Mouse (Mus musculus) heart, adult 2 months (tissue): ENCODE results near the gene Slc25a45. TPM values are rescaled to one million over a fixed set of nuclear protein-coding genes. Genes with fewer than 3 reads are reported as not detected.

Experiments used
- DNase-seq, 2 experiments: peaks; one replicate each; pipeline ENCODE4 v3.0.0; 2021
- H3K27ac ChIP-seq: fragments of 200-600 bp; 2 replicates; pipeline ENCODE4 v1.8.1; 2022
- H3K27me3 ChIP-seq: fragments of 200-500 bp; 2 replicates; pipeline ENCODE4 v1.6.1; 2012; ENCODE audit warnings: mild to moderate bottlenecking, low read length, inconsistent platforms, mixed read lengths; ENCODE audit not compliant: control insufficient read depth, insufficient read depth
- H3K36me3 ChIP-seq: fragments of 200-500 bp; 2 replicates; pipeline ENCODE4 v1.6.1; 2012; ENCODE audit warnings: low read length, inconsistent platforms; ENCODE audit not compliant: control insufficient read depth, insufficient read depth
- H3K4me1 ChIP-seq: fragments of 200-500 bp; 2 replicates; pipeline ENCODE4 v1.6.1; 2011; ENCODE audit warnings: low read length; ENCODE audit not compliant: control insufficient read depth, insufficient read depth
- H3K4me3 ChIP-seq: fragments of 200-600 bp; 2 replicates; pipeline ENCODE4 v1.8.1; 2022
- H3K79me2 ChIP-seq: fragments of 200-500 bp; replicated peaks from 2 replicates; pipeline ENCODE4 v1.6.1; 2012; ENCODE audit warnings: mild to moderate bottlenecking, inconsistent platforms, low read length, moderate library complexity, mixed read lengths; ENCODE audit not compliant: control insufficient read depth, insufficient read depth
- H3K9ac ChIP-seq: fragments of 200-500 bp; 2 replicates; pipeline ENCODE4 v1.6.1; 2012; ENCODE audit warnings: low read depth, mild to moderate bottlenecking, control low read depth, inconsistent platforms, low read length, mixed read lengths
- CTCF ChIP-seq: fragments of 200-600 bp; IDR thresholded peaks from 2 replicates; pipeline ENCODE4 v1.8.1; 2022; ENCODE audit warnings: antibody characterized with exemption, mild to moderate bottlenecking, moderate library complexity
- EP300 ChIP-seq: fragments of 200-500 bp; IDR thresholded peaks from 2 replicates; pipeline ENCODE4 v1.6.1; 2011; ENCODE audit warnings: low read depth, low read length, control low read depth; ENCODE audit not compliant: insufficient read depth
- POLR2A ChIP-seq: fragments of 200-500 bp; IDR thresholded peaks from 2 replicates; pipeline ENCODE4 v1.6.1; 2011; ENCODE audit warnings: mild to moderate bottlenecking, low read depth, low read length, control low read depth; ENCODE audit not compliant: insufficient read depth
- WGBS: fragments of 180-500 bp; shearing (Covaris S2); methylation state at CpG from one replicate; pipeline ENCODE4 v1.1.7; 2018; 5-methylcytosine and 5-hydroxymethylcytosine counted together
- intact Hi-C: fragments of 180-260 bp; cut with DNase I; formaldehyde crosslinking; loops from one replicate; pipeline ENCODE4 v1.15.1; 2025
- long read RNA-seq: library from polyadenylated mRNA; stranded (forward); transcript quantifications from one replicate; pipeline ENCODE4 v2.0.0, GENCODE M21; 2021
- polyA plus RNA-seq: library from polyadenylated mRNA; depleted of rRNA; stranded (reverse); fragments of >200 nt; gene quantifications from 2 replicates; pipeline ENCODE4 v1.2.3, GENCODE M21; 2012; rRNA removed
- total RNA-seq, 2 experiments: library from RNA; stranded (reverse); gene quantifications; 2 replicates each; pipeline ENCODE4 v1.2.3; 2021

The Slc25a45 gene
- 1 to 10 TPM; 2.8 TPM for total RNA-seq
- polyA plus RNA-seq, result 7.9 and 8.2 TPM in 2 replicates
- long read RNA-seq, partial matches to known transcripts, result 0 of 2 reads
- long read RNA-seq, other reads (novel, unspliced or antisense), result 0 of 2 reads

DNA sequence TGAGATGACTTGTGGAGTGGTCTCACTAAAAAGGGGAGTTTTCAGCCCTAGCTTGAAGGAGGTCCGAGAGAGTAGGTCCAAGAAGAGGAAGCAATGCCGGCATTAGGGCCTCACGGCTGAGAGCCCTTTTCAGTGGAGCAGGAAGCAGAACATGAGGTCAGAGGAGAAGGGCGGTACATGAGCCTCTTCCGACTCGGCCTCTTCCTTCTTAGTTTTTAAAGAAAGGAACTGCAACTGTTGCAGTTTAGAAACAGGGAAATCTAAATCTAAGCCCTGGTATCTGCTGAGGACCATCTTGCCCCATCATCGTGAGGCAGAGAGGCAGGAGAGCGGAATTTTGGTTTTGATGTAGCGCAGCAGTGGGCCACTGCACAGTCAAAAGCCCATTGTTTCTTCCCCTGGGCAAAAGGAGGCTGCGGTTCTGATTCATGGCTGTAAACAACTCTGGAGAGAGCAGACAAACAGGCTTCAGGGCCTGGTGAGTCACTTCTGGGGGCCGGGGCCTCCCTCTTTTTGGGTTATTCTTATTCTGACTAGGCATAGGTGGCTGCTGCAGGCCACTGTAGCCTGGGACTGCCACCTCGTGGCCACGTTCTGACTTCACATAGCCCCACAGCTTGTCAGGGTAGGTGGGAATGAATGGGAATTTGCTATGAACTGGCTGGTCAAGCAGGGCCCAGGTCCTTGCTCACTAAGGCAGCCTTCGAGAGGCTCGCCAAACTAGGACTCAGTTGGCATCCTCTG is at the start of gene Slc25a45:
Slc25a45 (plus strand) TSS at position 191 of the 744 bp plus-strand sequence.
- Histone ChIP-seq H3K79me2 (peaks cover 2% of the 10 kb centered on the region; the same call in 1 of the 2 replicates), H3K27ac (peak within 1 kb of the TSS; percentile 93), H3K4me1 (peaks cover 10% of the 10 kb centered on the region), H3K9ac (peak within 1 kb of the TSS; percentile 53), H3K4me3 (peak within 1 kb of the TSS; percentile 45), H3K36me3 (no peaks in the 10 kb centered on the region), H3K27me3 (no peaks in the 10 kb centered on the region)
- TF ChIP-seq CTCF, result peak; percentile 89
- TF ChIP-seq POLR2A, result peak; percentile 53; the same call in 1 of the 2 replicates
- peak; percentile 69; the same call in 1 of the 2 replicates for TF ChIP-seq EP300
- peak; percentile 79 to 80 for DNase-seq
- 19% methylated on average over 15 of the region's 15 CpGs for WGBS
- intact Hi-C loops, result loop anchor here (2.0 kb wide), 1 partner anchor 91 kb away; no protein-coding TSS in a partner anchor

DNA sequence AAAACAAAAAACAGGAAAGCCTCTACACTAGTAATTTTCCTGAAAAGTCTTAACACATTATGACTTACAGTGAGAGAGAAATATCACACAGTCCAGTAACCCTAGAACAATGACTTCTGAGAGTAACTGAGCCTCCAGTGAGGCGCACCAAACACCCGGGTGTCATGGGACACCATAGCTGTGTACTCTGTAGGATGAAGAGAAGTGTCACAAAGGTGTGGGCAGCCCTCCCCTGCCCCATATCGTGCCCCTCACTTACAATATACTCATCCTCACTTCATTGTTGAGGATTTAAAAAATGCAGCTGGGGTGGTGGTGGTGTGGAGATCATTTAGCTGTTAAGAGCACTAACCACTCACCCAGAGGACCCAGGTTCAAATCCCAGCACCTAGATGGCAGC is 49.5 kb upstream of the Slc25a45 start:
- no peak for DNase-seq
- Histone ChIP-seq H3K36me3 (peaks cover 59% of the 10 kb centered on the region), H3K79me2 (no peaks in the 10 kb centered on the region), H3K27me3 (no peaks in the 10 kb centered on the region), H3K9ac (no peak overlapping the region), H3K4me1 (peaks cover 35% of the 10 kb centered on the region), H3K4me3 (no peak overlapping the region), H3K27ac (peak overlapping the region; percentile 72)
- WGBS, result 84% methylated on average over 3 of the region's 3 CpGs
- TF ChIP-seq EP300 (no peak), CTCF (no peak), POLR2A (no peak)
- intact Hi-C loops, result no loop called here

DNA sequence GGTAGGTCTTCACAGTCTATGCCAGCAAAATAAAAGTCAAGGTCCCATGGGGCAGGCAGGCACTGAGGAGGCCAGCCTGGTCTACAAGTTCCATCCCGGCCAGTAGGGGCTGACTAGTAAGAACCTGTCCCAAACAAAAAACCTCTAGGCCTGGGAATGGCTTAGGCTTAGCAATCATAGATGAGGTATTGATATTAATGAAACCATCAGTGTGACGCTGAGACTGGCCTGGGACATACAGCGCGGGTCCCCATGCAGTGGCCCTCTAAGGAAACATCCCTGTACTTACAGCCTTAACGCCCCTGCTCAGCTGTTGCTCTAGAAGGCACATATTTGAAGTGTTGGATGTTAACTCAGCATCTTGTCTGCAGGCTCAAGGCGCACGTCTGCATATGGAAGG is 48.7 kb upstream of the Slc25a45 start:
- no peak for DNase-seq
- Histone ChIP-seq H3K36me3 (peaks cover 60% of the 10 kb centered on the region), H3K4me3 (no peak overlapping the region), H3K27me3 (no peaks in the 10 kb centered on the region), H3K79me2 (no peaks in the 10 kb centered on the region; the same call in 1 of the 2 replicates), H3K4me1 (peaks cover 37% of the 10 kb centered on the region), H3K27ac (peak overlapping the region; percentile 72; the same call in 1 of the 2 replicates), H3K9ac (0 out of 2 replicates have a peak overlapping the region, but pooled peaks have one; percentile 8)
- intact Hi-C loops, result no loop called here
- 85% methylated on average over 7 of the region's 7 CpGs for WGBS
- TF ChIP-seq POLR2A (no peak), CTCF (no peak), EP300 (no peak)

DNA sequence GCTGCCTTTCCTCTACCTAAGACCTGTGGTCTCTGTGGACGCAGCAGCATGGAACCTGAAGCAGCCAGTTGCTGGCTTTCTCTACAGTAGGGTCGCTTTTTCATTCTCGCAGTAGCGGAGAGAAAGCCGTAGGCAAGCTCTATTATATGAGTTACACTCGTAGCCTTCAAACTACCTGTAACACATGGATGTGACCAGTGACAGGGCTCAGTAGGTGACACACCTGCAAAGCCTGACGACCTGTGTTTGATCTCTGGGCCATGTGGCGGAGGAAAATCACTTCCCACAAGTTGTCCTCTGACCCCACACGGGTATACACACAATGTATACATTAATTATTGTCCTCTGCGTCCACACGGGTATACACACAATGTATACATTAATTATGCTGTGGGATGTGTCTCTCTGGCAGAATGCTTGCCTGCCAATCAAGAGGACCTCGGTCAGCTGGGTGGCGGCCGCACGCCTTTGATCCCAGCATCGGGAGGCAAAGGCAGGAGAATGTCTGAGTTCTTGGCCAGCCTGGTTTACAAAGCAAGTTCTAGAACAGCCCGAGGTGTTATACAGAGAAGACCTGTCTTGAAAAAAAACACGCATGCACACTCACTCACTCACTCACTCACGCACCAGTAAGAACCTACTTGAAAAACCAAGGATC is 47.5 kb upstream of the Slc25a45 start:
- 80% methylated on average over 19 of the region's 19 CpGs for WGBS
- Histone ChIP-seq H3K4me3 (no peak overlapping the region), H3K79me2 (no peaks in the 10 kb centered on the region; the same call in 1 of the 2 replicates), H3K36me3 (peaks cover 52% of the 10 kb centered on the region), H3K9ac (no peak overlapping the region), H3K27ac (no peak overlapping the region; the same call in 1 of the 2 replicates), H3K4me1 (peaks cover 29% of the 10 kb centered on the region), H3K27me3 (no peaks in the 10 kb centered on the region)
- no peak for DNase-seq
- TF ChIP-seq POLR2A (0 out of 2 replicates have a peak, but pooled peaks have one; percentile 12), EP300 (no peak)
- intact Hi-C loops, result no loop called here

DNA sequence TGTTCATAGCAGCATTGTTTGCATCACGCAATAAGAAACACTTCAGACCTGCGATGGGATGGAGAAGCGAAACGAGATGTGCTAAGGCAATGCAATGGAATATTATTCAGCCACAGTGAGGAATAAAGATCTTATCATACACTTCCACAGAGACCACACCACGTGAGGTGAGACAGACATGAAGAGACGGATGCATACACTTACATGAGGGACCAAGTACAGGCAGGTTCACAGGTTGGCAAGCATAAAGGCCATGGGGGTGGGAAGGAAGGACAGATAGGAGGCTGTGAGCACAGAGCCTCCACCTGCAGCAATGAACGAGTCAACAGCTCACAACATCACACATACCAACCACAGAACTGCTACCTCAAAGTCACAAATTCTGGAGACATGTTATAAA is 46.8 kb upstream of the Slc25a45 start:
- H3K27ac ChIP-seq, result peak overlapping the region; percentile 100; the same call in 1 of the 2 replicates
- H3K9ac ChIP-seq, result no peak overlapping the region
- H3K4me3 ChIP-seq, result no peak overlapping the region
- no peak for DNase-seq
- H3K36me3 ChIP-seq, result peaks cover 46% of the 10 kb centered on the region
- 63% methylated on average over 7 of the region's 7 CpGs for WGBS
- intact Hi-C loops, result no loop called here
- TF ChIP-seq CTCF, result no peak
- no peak for TF ChIP-seq EP300
- no peak for TF ChIP-seq POLR2A
- H3K27me3 ChIP-seq, result no peaks in the 10 kb centered on the region
- peaks cover 29% of the 10 kb centered on the region for H3K4me1 ChIP-seq
- no peaks in the 10 kb centered on the region; the same call in 1 of the 2 replicates for H3K79me2 ChIP-seq
